Mouse (Mus musculus) stomach, embryonic 16.5 days (tissue): ENCODE data around the gene Batf2. TPM values are rescaled to one million over a fixed set of nuclear protein-coding genes. Genes with fewer than 3 reads are reported as not detected.
"Not testable (repeated sequence)": the region's sequence is repeated elsewhere in the genome, so short reads cannot be mapped to it uniquely, and the experiment has no call there.

Source experiments
- ATAC-seq: fragments of 200-750 bp; cut with Nextera tagmentation; 2 replicates; pipeline ENCODE4 v1.8.0; 2017; ENCODE audit warnings: moderate number of reproducible peaks, moderate TSS enrichment; ENCODE audit not compliant: insufficient read depth, low FRiP score
- H3K27ac ChIP-seq: fragments of 300-500 bp; sonication (generic); 2 replicates; pipeline ENCODE4 v1.5.1; 2014; ENCODE audit warnings: low read length
- H3K27me3 ChIP-seq: fragments of 300-500 bp; sonication (generic); 2 replicates; pipeline ENCODE4 v1.6.1; 2014; ENCODE audit warnings: low read length, control low read depth, mixed read lengths; ENCODE audit not compliant: control insufficient read depth, insufficient read depth
- H3K36me3 ChIP-seq: fragments of 300-500 bp; sonication (generic); 2 replicates; pipeline ENCODE4 v1.6.1; 2014; ENCODE audit warnings: low read length; ENCODE audit not compliant: control insufficient read depth, insufficient read depth
- H3K4me1 ChIP-seq: fragments of 300-500 bp; sonication (generic); 2 replicates; pipeline ENCODE4 v1.6.1; 2014; ENCODE audit warnings: low read length, control low read depth, mixed read lengths; ENCODE audit not compliant: control insufficient read depth, insufficient read depth
- H3K4me2 ChIP-seq: fragments of 300-500 bp; sonication (generic); 2 replicates; pipeline ENCODE4 v1.6.1; 2014; ENCODE audit warnings: low read depth, low read length, mixed read lengths
- H3K4me3 ChIP-seq: fragments of 300-500 bp; sonication (generic); replicated peaks from 2 replicates; pipeline ENCODE4 v1.5.1; 2014; ENCODE audit warnings: mild to moderate bottlenecking, low read length
- H3K9ac ChIP-seq: fragments of 300-500 bp; sonication (generic); 2 replicates; pipeline ENCODE4 v1.6.1; 2014; ENCODE audit warnings: low read length
- H3K9me3 ChIP-seq: fragments of 300-500 bp; sonication (generic); replicated peaks from 2 replicates; pipeline ENCODE4 v1.6.1; 2016; ENCODE audit warnings: low read length, control low read depth; ENCODE audit not compliant: control insufficient read depth
- WGBS: fragments of 180-500 bp; shearing (Covaris S2); extraction: QIAGEN DNeasy Blood & Tissue Kit; methylation state at CpG from one replicate; pipeline ENCODE4 v1.1.7; 2014; 5-methylcytosine and 5-hydroxymethylcytosine counted together
- polyA plus RNA-seq: library from polyadenylated mRNA; unstranded; fragments of >200 nt; fragmentation: Nextera tagmentation; extraction: Ambion mirVana; gene quantifications from 2 replicates; pipeline ENCODE4 v1.2.1, GENCODE M21; 2015

Batf2 gene
- polyA plus RNA-seq, 1 experiment from 2014 or later: 0.25 TPM

GRCm38 (mm10) chr19:6126789-6127580 lies 13.8 kb upstream of the Batf2 start:
- Histone ChIP-seq H3K9ac (peak overlapping the region; percentile 80), H3K4me1 (0 out of 2 replicates have a peak, but pooled peaks cover 7% of the 10 kb centered on the region), H3K27ac (peak overlapping the region; percentile 94; the same call in 1 of the 2 replicates), H3K36me3 (no peaks in the 10 kb centered on the region), H3K27me3 (no peaks in the 10 kb centered on the region), H3K4me2 (peak overlapping the region; percentile 65), H3K4me3 (peak overlapping the region; percentile 65), H3K9me3 (no peaks in the 10 kb centered on the region)
- no peak for ATAC-seq
- WGBS: 66% methylated on average over 10 of the region's 10 CpGs

GRCm38 (mm10) chr19:6127760-6128341 lies 12.9 kb upstream of the Batf2 start, which contains the start of gene Snx15:
TSS of gene Snx15 (minus strand) at chr19:6128304.
- H3K9ac ChIP-seq: peak within 1 kb of the TSS; percentile 80
- H3K27me3 ChIP-seq: no peaks in the 10 kb centered on the region
- ATAC-seq: peak; percentile 92
- peak within 1 kb of the TSS; percentile 65 for H3K4me2 ChIP-seq
- peak within 1 kb of the TSS; percentile 65 for H3K4me3 ChIP-seq
- WGBS: under 1% methylated on average over 32 of the region's 32 CpGs
- peak within 1 kb of the TSS; percentile 94 for H3K27ac ChIP-seq
- H3K4me1 ChIP-seq: 0 out of 2 replicates have a peak, but pooled peaks cover 7% of the 10 kb centered on the region
- no peaks in the 10 kb centered on the region for H3K36me3 ChIP-seq
- no peaks in the 10 kb centered on the region for H3K9me3 ChIP-seq

- H3K4me3 ChIP-seq, ATAC-seq, H3K9me3 ChIP-seq, H3K36me3 ChIP-seq, H3K4me2 ChIP-seq, H3K9ac ChIP-seq, H3K27me3 ChIP-seq, H3K4me1 ChIP-seq: not testable (repeated sequence)
- H3K27ac ChIP-seq: peak overlapping the region; percentile 21; the same call in 1 of the 2 replicates
- 68% methylated on average over 7 of the region's 7 CpGs for WGBS
These were observed 10.2 kb upstream of the Batf2 start for GRCm38 (mm10) chr19:6130414-6131128.

- Histone ChIP-seq H3K36me3 (peaks cover 11% of the 10 kb centered on the region; the same call in 1 of the 2 replicates), H3K9ac (no peak overlapping the region), H3K4me2 (no peak overlapping the region), H3K9me3 (no peaks in the 10 kb centered on the region), H3K27me3 (no peaks in the 10 kb centered on the region), H3K27ac (no peak overlapping the region), H3K4me1 (0 out of 2 replicates have a peak, but pooled peaks cover 2% of the 10 kb centered on the region), H3K4me3 (no peak overlapping the region)
- 84% methylated on average over 7 of the region's 7 CpGs for WGBS
- ATAC-seq: no peak
These were observed 8.5 kb upstream of the Batf2 start for GRCm38 (mm10) chr19:6132171-6132827.

GRCm38 (mm10) chr19:6133197-6133596 lies 7.6 kb upstream of the Batf2 start:
- not testable (repeated sequence) for H3K9me3 ChIP-seq, ATAC-seq, H3K9ac ChIP-seq, H3K4me3 ChIP-seq, H3K4me1 ChIP-seq, H3K4me2 ChIP-seq, H3K27me3 ChIP-seq, H3K27ac ChIP-seq
- WGBS: 47% methylated on average over 1 of the region's 1 CpGs
- H3K36me3 ChIP-seq: peaks cover 11% of the 10 kb centered on the region; the same call in 1 of the 2 replicates

- no peak for ATAC-seq
- Histone ChIP-seq H3K4me3 (no peak overlapping the region), H3K4me1 (peaks cover 7% of the 10 kb centered on the region), H3K27ac (no peak overlapping the region), H3K4me2 (no peak overlapping the region), H3K9me3 (no peaks in the 10 kb centered on the region), H3K27me3 (no peaks in the 10 kb centered on the region), H3K9ac (0 out of 2 replicates have a peak overlapping the region, but pooled peaks have one; percentile 43), H3K36me3 (peaks cover 11% of the 10 kb centered on the region; the same call in 1 of the 2 replicates)
- WGBS: 84% methylated on average over 3 of the region's 3 CpGs
These were observed 4.4 kb upstream of the Batf2 start for GRCm38 (mm10) chr19:6136397-6136796.

GRCm38 (mm10) chr19:6139701-6140100 lies 1.1 kb upstream of the Batf2 start:
- H3K9ac ChIP-seq: peak overlapping the region; percentile 86; the same call in 1 of the 2 replicates
- peak overlapping the region; percentile 70 for H3K4me2 ChIP-seq
- H3K27me3 ChIP-seq: no peaks in the 10 kb centered on the region
- H3K4me1 ChIP-seq: peaks cover 12% of the 10 kb centered on the region
- 90% methylated on average over 6 of the region's 6 CpGs for WGBS
- 0 out of 2 replicates have a peak, but pooled peaks cover 4% of the 10 kb centered on the region for H3K9me3 ChIP-seq
- ATAC-seq: no peak
- H3K36me3 ChIP-seq: peaks cover 8% of the 10 kb centered on the region; the same call in 1 of the 2 replicates
- H3K4me3 ChIP-seq: peak overlapping the region; percentile 71
- no peak overlapping the region for H3K27ac ChIP-seq

- WGBS: 3% methylated on average over 16 of the region's 16 CpGs
- Histone ChIP-seq H3K9me3 (0 out of 2 replicates have a peak, but pooled peaks cover 4% of the 10 kb centered on the region), H3K4me3 (peak overlapping the region; percentile 71), H3K4me1 (peaks cover 12% of the 10 kb centered on the region), H3K27ac (peak overlapping the region; percentile 94), H3K36me3 (peaks cover 7% of the 10 kb centered on the region; the same call in 1 of the 2 replicates), H3K9ac (peak overlapping the region; percentile 86), H3K27me3 (no peaks in the 10 kb centered on the region), H3K4me2 (peak overlapping the region; percentile 70)
- ATAC-seq: no peak; the same call in 1 of the 2 replicates
These were observed 457 bp upstream of the Batf2 start for GRCm38 (mm10) chr19:6140374-6140677.
